Mouse (Mus musculus) right cerebral cortex, postnatal 4 days (tissue): ENCODE measurements around the gene Zc3h18.

Experiments
- DNase-seq: peaks from one replicate; pipeline ENCODE4 v3.0.0-alpha.2; 2022

Gene Zc3h18

GRCm38 (mm10) chr8:122347811-122348552 lies 28.4 kb upstream of the Zc3h18 start:
- DNase-seq, result peak; percentile 59

- DNase-seq, result no peak
Measured at GRCm38 (mm10) chr8:122349357-122350297, 26.8 kb upstream of the Zc3h18 start.

- DNase-seq, result no peak
Measured at GRCm38 (mm10) chr8:122350309-122351089, 25.9 kb upstream of the Zc3h18 start.

GRCm38 (mm10) chr8:122354157-122354556 lies 22.3 kb upstream of the Zc3h18 start:
- no peak for DNase-seq

GRCm38 (mm10) chr8:122355642-122356606 lies 20.5 kb upstream of the Zc3h18 start:
- no peak for DNase-seq

GRCm38 (mm10) chr8:122357202-122357601 lies 19.2 kb upstream of the Zc3h18 start:
- no peak for DNase-seq

- no peak for DNase-seq
Measured at GRCm38 (mm10) chr8:122357641-122358040, 18.8 kb upstream of the Zc3h18 start.

- DNase-seq, result no peak
Measured at GRCm38 (mm10) chr8:122359111-122359775, 17.2 kb upstream of the Zc3h18 start.

- no peak for DNase-seq
Measured at GRCm38 (mm10) chr8:122360696-122361416, 15.6 kb upstream of the Zc3h18 start, which contains the start of gene Trhr2. Trhr2 (minus strand) TSS chr8:122360746.

- DNase-seq, result no peak
Measured at GRCm38 (mm10) chr8:122362271-122362670, 14.1 kb upstream of the Zc3h18 start.

- no peak for DNase-seq
Measured at GRCm38 (mm10) chr8:122362967-122363366, 13.4 kb upstream of the Zc3h18 start.

GRCm38 (mm10) chr8:122368494-122368893 lies 7.9 kb upstream of the Zc3h18 start:
- no peak for DNase-seq

GRCm38 (mm10) chr8:122369665-122370064 lies 6.7 kb upstream of the Zc3h18 start:
- peak; percentile 74 for DNase-seq

GRCm38 (mm10) chr8:122371706-122372105 lies 4.7 kb upstream of the Zc3h18 start:
- DNase-seq, result no peak

- DNase-seq, result no peak
Measured at GRCm38 (mm10) chr8:122375320-122375719, 1.1 kb upstream of the Zc3h18 start.

GRCm38 (mm10) chr8:122375751-122376364 lies 551 bp upstream of the Zc3h18 start:
- no peak for DNase-seq

GRCm38 (mm10) chr8:122383039-122383438 lies 6.6 kb downstream of the Zc3h18 start:
- no peak for DNase-seq

GRCm38 (mm10) chr8:122389357-122389756 lies 12.9 kb downstream of the Zc3h18 start:
- DNase-seq, result no peak

- no peak for DNase-seq
Measured at GRCm38 (mm10) chr8:122390758-122391157, 14.3 kb downstream of the Zc3h18 start.

GRCm38 (mm10) chr8:122393717-122394116 lies 17.3 kb downstream of the Zc3h18 start:
- DNase-seq, result no peak
